Mouse (Mus musculus): ENCODE data around the gene Lsm14a. TPM values are rescaled to one million over a fixed set of nuclear protein-coding genes. Genes with fewer than 3 reads are reported as not detected.
"Not testable (repeated sequence)": the region's sequence is repeated elsewhere in the genome, so short reads cannot be mapped to it uniquely, and the experiment has no call there.

Gene Lsm14a
- polyA plus RNA-seq, 1 experiment from 2014 or later, result 41.3 TPM

- Histone ChIP-seq H3K4me3 (replicated peaks) (no peak overlapping the region), H3K9ac (no peak overlapping the region), H3K4me1 (replicated peaks) (no peaks in the 10 kb centered on the region), H3K27ac (replicated peaks) (no peak overlapping the region), H3K36me3 (replicated peaks) (peaks cover 33% of the 10 kb centered on the region), H3K4me2 (no peak overlapping the region), H3K9me3 (replicated peaks) (no peaks in the 10 kb centered on the region), H3K27me3 (no peaks in the 10 kb centered on the region)
- no peak for ATAC-seq (ENCODE audit: insufficient read depth)
- 59% methylated on average over 2 of the region's 2 CpGs for WGBS (ENCODE audit: insufficient replicate concordance)
Measured at GRCm38 (mm10) chr7:34337268-34337667, 55.8 kb downstream of the Lsm14a start.

GRCm38 (mm10) chr7:34336545-34336944 lies 56.6 kb downstream of the Lsm14a start:
- H3K9me3 ChIP-seq (replicated peaks); H3K4me3 ChIP-seq (replicated peaks); ATAC-seq (ENCODE audit: insufficient read depth); H3K9ac ChIP-seq; H3K4me2 ChIP-seq; H3K4me1 ChIP-seq (replicated peaks); H3K27me3 ChIP-seq; H3K27ac ChIP-seq (replicated peaks): not testable (repeated sequence)
- peaks cover 26% of the 10 kb centered on the region for H3K36me3 ChIP-seq (replicated peaks)
- WGBS (ENCODE audit: insufficient replicate concordance), result 74% methylated on average over 1 of the region's 1 CpGs

GRCm38 (mm10) chr7:34327493-34327892 lies 65.6 kb downstream of the Lsm14a start:
- ATAC-seq (ENCODE audit: insufficient read depth), result no peak
- H3K36me3 ChIP-seq (replicated peaks), result no peaks in the 10 kb centered on the region
- 0 out of 2 replicates have a peak, but pooled peaks cover 3% of the 10 kb centered on the region for H3K9me3 ChIP-seq (replicated peaks)
- H3K4me1 ChIP-seq (replicated peaks), result no peaks in the 10 kb centered on the region
- no peaks in the 10 kb centered on the region for H3K27me3 ChIP-seq
- no peak overlapping the region for H3K4me2 ChIP-seq
- no peak overlapping the region for H3K4me3 ChIP-seq (replicated peaks)
- 33% methylated on average over 3 of the region's 3 CpGs for WGBS (ENCODE audit: insufficient replicate concordance)
- no peak overlapping the region for H3K9ac ChIP-seq
- no peak overlapping the region for H3K27ac ChIP-seq (replicated peaks)

GRCm38 (mm10) chr7:34324857-34325256 lies 68.3 kb downstream of the Lsm14a start:
- Histone ChIP-seq H3K36me3 (replicated peaks) (no peaks in the 10 kb centered on the region), H3K9ac (no peak overlapping the region), H3K4me2 (no peak overlapping the region), H3K27me3 (no peaks in the 10 kb centered on the region), H3K4me1 (replicated peaks) (no peaks in the 10 kb centered on the region), H3K9me3 (replicated peaks) (0 out of 2 replicates have a peak, but pooled peaks cover 3% of the 10 kb centered on the region), H3K27ac (replicated peaks) (no peak overlapping the region), H3K4me3 (replicated peaks) (no peak overlapping the region)
- WGBS (ENCODE audit: insufficient replicate concordance), result 73% methylated on average over 1 of the region's 1 CpGs
- ATAC-seq (ENCODE audit: insufficient read depth), result no peak

GRCm38 (mm10) chr7:34324005-34324404 lies 69.1 kb downstream of the Lsm14a start:
- no peak overlapping the region for H3K4me3 ChIP-seq (replicated peaks)

GRCm38 (mm10) chr7:34323351-34323750 lies 69.8 kb downstream of the Lsm14a start:
- H3K9me3 ChIP-seq (replicated peaks), result 0 out of 2 replicates have a peak, but pooled peaks cover 3% of the 10 kb centered on the region
- no peak overlapping the region for H3K9ac ChIP-seq
- ATAC-seq (ENCODE audit: insufficient read depth), result no peak
- no peak overlapping the region for H3K4me2 ChIP-seq
- H3K4me1 ChIP-seq (replicated peaks), result no peaks in the 10 kb centered on the region
- no peaks in the 10 kb centered on the region for H3K27me3 ChIP-seq
- no peak overlapping the region for H3K4me3 ChIP-seq (replicated peaks)
- H3K27ac ChIP-seq (replicated peaks), result no peak overlapping the region
- WGBS (ENCODE audit: insufficient replicate concordance), result 76% methylated on average over 8 of the region's 8 CpGs
- H3K36me3 ChIP-seq (replicated peaks), result no peaks in the 10 kb centered on the region

More at GRCm38 (mm10) chr7:34324005-34324404, 69.1 kb downstream of the Lsm14a start:
- Histone ChIP-seq H3K27ac (replicated peaks) (no peak overlapping the region), H3K36me3 (replicated peaks) (no peaks in the 10 kb centered on the region), H3K9me3 (replicated peaks) (0 out of 2 replicates have a peak, but pooled peaks cover 3% of the 10 kb centered on the region), H3K9ac (no peak overlapping the region), H3K4me1 (replicated peaks) (no peaks in the 10 kb centered on the region), H3K27me3 (no peaks in the 10 kb centered on the region), H3K4me2 (no peak overlapping the region)
- no peak for ATAC-seq (ENCODE audit: insufficient read depth)
- 75% methylated on average over 2 of the region's 2 CpGs for WGBS (ENCODE audit: insufficient replicate concordance)

GRCm38 (mm10) chr7:34321958-34322357 lies 71.2 kb downstream of the Lsm14a start:
- 78% methylated on average over 4 of the region's 4 CpGs for WGBS (ENCODE audit: insufficient replicate concordance)
- Histone ChIP-seq H3K4me3 (replicated peaks) (no peak overlapping the region), H3K4me1 (replicated peaks) (no peaks in the 10 kb centered on the region), H3K27ac (replicated peaks) (no peak overlapping the region), H3K36me3 (replicated peaks) (no peaks in the 10 kb centered on the region), H3K9ac (no peak overlapping the region), H3K9me3 (replicated peaks) (0 out of 2 replicates have a peak, but pooled peaks cover 3% of the 10 kb centered on the region), H3K27me3 (no peaks in the 10 kb centered on the region), H3K4me2 (no peak overlapping the region)
- no peak for ATAC-seq (ENCODE audit: insufficient read depth)

GRCm38 (mm10) chr7:34321119-34321518 lies 72.0 kb downstream of the Lsm14a start:
- no peak for ATAC-seq (ENCODE audit: insufficient read depth)
- Histone ChIP-seq H3K36me3 (replicated peaks) (no peaks in the 10 kb centered on the region), H3K27ac (replicated peaks) (no peak overlapping the region), H3K9me3 (replicated peaks) (0 out of 2 replicates have a peak, but pooled peaks cover 3% of the 10 kb centered on the region), H3K4me3 (replicated peaks) (no peak overlapping the region), H3K9ac (no peak overlapping the region), H3K4me1 (replicated peaks) (no peaks in the 10 kb centered on the region), H3K4me2 (no peak overlapping the region), H3K27me3 (no peaks in the 10 kb centered on the region)
- WGBS (ENCODE audit: insufficient replicate concordance), result 68% methylated on average over 5 of the region's 5 CpGs

- Histone ChIP-seq H3K27me3 (no peaks in the 10 kb centered on the region), H3K27ac (replicated peaks) (no peak overlapping the region), H3K36me3 (replicated peaks) (no peaks in the 10 kb centered on the region), H3K4me1 (replicated peaks) (no peaks in the 10 kb centered on the region), H3K9me3 (replicated peaks) (0 out of 2 replicates have a peak, but pooled peaks cover 3% of the 10 kb centered on the region), H3K4me3 (replicated peaks) (no peak overlapping the region), H3K4me2 (no peak overlapping the region), H3K9ac (no peak overlapping the region)
- WGBS (ENCODE audit: insufficient replicate concordance), result 44% methylated on average over 3 of the region's 3 CpGs
- no peak for ATAC-seq (ENCODE audit: insufficient read depth)
Measured at GRCm38 (mm10) chr7:34319957-34320356, 73.2 kb downstream of the Lsm14a start.

- no peak overlapping the region for H3K27ac ChIP-seq (replicated peaks)
- 0 out of 2 replicates have a peak, but pooled peaks cover 1% of the 10 kb centered on the region for H3K9me3 ChIP-seq (replicated peaks)
- H3K9ac ChIP-seq, result no peak overlapping the region
- no peak overlapping the region for H3K4me2 ChIP-seq
- 54% methylated on average over 2 of the region's 2 CpGs for WGBS (ENCODE audit: insufficient replicate concordance)
- ATAC-seq (ENCODE audit: insufficient read depth), result no peak
- no peaks in the 10 kb centered on the region for H3K4me1 ChIP-seq (replicated peaks)
- H3K27me3 ChIP-seq, result no peaks in the 10 kb centered on the region
- no peaks in the 10 kb centered on the region for H3K36me3 ChIP-seq (replicated peaks)
- no peak overlapping the region for H3K4me3 ChIP-seq (replicated peaks)
Measured at GRCm38 (mm10) chr7:34319123-34319522, 74.0 kb downstream of the Lsm14a start.

- H3K9ac ChIP-seq, result no peak overlapping the region
- H3K4me3 ChIP-seq (replicated peaks), result no peak overlapping the region
- no peaks in the 10 kb centered on the region for H3K36me3 ChIP-seq (replicated peaks)
- H3K4me2 ChIP-seq, result no peak overlapping the region
- H3K9me3 ChIP-seq (replicated peaks), result no peaks in the 10 kb centered on the region
- WGBS (ENCODE audit: insufficient replicate concordance), result 63% methylated on average over 7 of the region's 7 CpGs
- peaks cover 5% of the 10 kb centered on the region for H3K4me1 ChIP-seq (replicated peaks)
- no peak for ATAC-seq (ENCODE audit: insufficient read depth)
- H3K27ac ChIP-seq (replicated peaks), result 0 out of 2 replicates have a peak overlapping the region, but pooled peaks have one; percentile 25
- H3K27me3 ChIP-seq, result no peaks in the 10 kb centered on the region
Measured at GRCm38 (mm10) chr7:34317901-34318476, 75.1 kb downstream of the Lsm14a start.

Data from liver, embryonic 15.5 days (tissue).